22 mouse cellular contexts compared by ENCODE assay signal in the genomic region with DNA sequence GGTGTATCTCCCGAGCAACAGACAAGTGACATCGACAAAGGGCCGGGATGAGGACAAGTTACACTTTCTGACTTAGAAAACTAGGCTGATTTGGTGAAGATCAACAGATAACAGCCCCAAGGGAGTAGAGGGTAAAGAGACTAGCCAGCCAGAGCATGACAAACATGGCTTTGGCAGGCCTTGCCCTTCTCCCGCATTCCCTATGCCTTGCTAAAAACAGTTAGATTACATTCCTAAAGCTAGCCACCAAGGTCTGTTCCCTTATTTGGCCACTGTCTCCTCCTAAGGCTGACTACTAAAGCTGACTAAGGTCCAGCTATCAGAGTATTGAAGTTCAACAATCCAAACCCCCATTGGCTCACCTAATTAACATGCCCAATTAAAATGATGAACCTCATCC.
DNase-seq lines count a peak whose midpoint lies in the region; ATAC-seq and TF ChIP-seq lines count a peak whose summit lies in the region.
"Had no signal": no experiment of that assay in that cellular context is flagged by ENCODE, and none has a peak within 500 bp of the region (broad histone marks: within the 10 kb centered on the region; RNA-seq: fewer than 3 reads in every experiment).

No protein-coding gene starts in this region.

- H3K9ac ChIP-seq in heart, embryonic 13.5 days = no peak overlapping the region
- no peak overlapping the region for H3K9ac ChIP-seq in lung, embryonic 16.5 days (ENCODE audit: low read length)
- no peak overlapping the region for H3K9ac ChIP-seq in stomach, postnatal 0 days (ENCODE audit: low read length)
- H3K9ac ChIP-seq: embryonic facial prominence, embryonic 13.5 days; forebrain, postnatal 0 days; hindbrain, embryonic 12.5 days; liver, postnatal 0 days had no signal

- no peak for TF ChIP-seq CTCF in bone marrow macrophage, adult 2 months (IDR thresholded peaks at IDR 0.05; ENCODE audit: low read depth, low read length)
- no peak for TF ChIP-seq CTCF in stomach, postnatal 0 days (IDR thresholded peaks at IDR 0.05; ENCODE audit: low read depth)

- no peak for TF ChIP-seq EP300 in stomach, postnatal 0 days (optimal IDR thresholded peaks at IDR 0.05)

- peaks cover 13% of the 10 kb centered on the region for H3K36me3 ChIP-seq in heart, embryonic 13.5 days
- H3K36me3 ChIP-seq in lung, embryonic 16.5 days (ENCODE audit: control insufficient read depth, insufficient read depth, low read length) = no peaks in the 10 kb centered on the region
- H3K36me3 ChIP-seq in stomach, postnatal 0 days (ENCODE audit: control insufficient read depth, insufficient read depth, low read length) = no peaks in the 10 kb centered on the region

- H3K4me3 ChIP-seq in heart, embryonic 13.5 days = no peak overlapping the region
- no peak overlapping the region for H3K4me3 ChIP-seq in lung, embryonic 16.5 days (ENCODE audit: low read length)
- H3K4me3 ChIP-seq in bone marrow macrophage, adult 2 months (ENCODE audit: insufficient read depth, low read length) = no peak overlapping the region
- no peak overlapping the region for H3K4me3 ChIP-seq in stomach, postnatal 0 days (ENCODE audit: low read depth, low read length)
- H3K4me3 ChIP-seq: embryonic facial prominence, embryonic 13.5 days; hindbrain, embryonic 12.5 days had no signal

- peaks cover 29% of the 10 kb centered on the region for H3K4me1 ChIP-seq in heart, embryonic 13.5 days
- H3K4me1 ChIP-seq in lung, embryonic 16.5 days (replicated peaks; ENCODE audit: control insufficient read depth, insufficient read depth, low read length) = no peaks in the 10 kb centered on the region
- H3K4me1 ChIP-seq in bone marrow macrophage, adult 2 months (ENCODE audit: control insufficient read depth, insufficient read depth, low read length) = peaks cover 24% of the 10 kb centered on the region
- no peaks in the 10 kb centered on the region for H3K4me1 ChIP-seq in stomach, postnatal 0 days (replicated peaks; ENCODE audit: control insufficient read depth, insufficient read depth)
- H3K4me1 ChIP-seq: embryonic facial prominence, embryonic 13.5 days; hindbrain, embryonic 12.5 days had no signal

- 68% methylated on average over 4 of the region's 4 CpGs for WGBS in heart, embryonic 13.5 days
- 86% methylated on average over 4 of the region's 4 CpGs for WGBS in lung, embryonic 16.5 days
- WGBS in stomach, postnatal 0 days = 88% methylated on average over 4 of the region's 4 CpGs

- no peak overlapping the region for H3K4me2 ChIP-seq in heart, embryonic 13.5 days
- H3K4me2 ChIP-seq in lung, embryonic 16.5 days (ENCODE audit: low read depth, low read length) = no peak overlapping the region
- no peak overlapping the region for H3K4me2 ChIP-seq in stomach, postnatal 0 days (replicated peaks; ENCODE audit: low read depth)
- H3K4me2 ChIP-seq: embryonic facial prominence, embryonic 13.5 days; hindbrain, embryonic 12.5 days had no signal

- peak overlapping the region; percentile 34 for H3K27ac ChIP-seq in heart, embryonic 13.5 days (replicated peaks)
- H3K27ac ChIP-seq in lung, embryonic 16.5 days (ENCODE audit: low read length) = peak overlapping the region; percentile 10; the same call in 1 of the 2 replicates
- peak overlapping the region; percentile 76; the same call in 1 of the 2 replicates for H3K27ac ChIP-seq in bone marrow macrophage, adult 2 months (ENCODE audit: insufficient read depth, low read depth, low read length)
- peak overlapping the region; percentile 5; the same call in 1 of the 2 replicates for H3K27ac ChIP-seq in stomach, postnatal 0 days (replicated peaks)
- H3K27ac ChIP-seq: embryonic facial prominence, embryonic 13.5 days; hindbrain, embryonic 12.5 days; kidney, postnatal 0 days had no signal

- H3K9me3 ChIP-seq in heart, embryonic 13.5 days = no peaks in the 10 kb centered on the region
- H3K9me3 ChIP-seq in lung, embryonic 16.5 days (ENCODE audit: control insufficient read depth, low read length) = no peaks in the 10 kb centered on the region
- no peaks in the 10 kb centered on the region for H3K9me3 ChIP-seq in stomach, postnatal 0 days (ENCODE audit: control insufficient read depth, low read length)
- H3K9me3 ChIP-seq: embryonic facial prominence, embryonic 13.5 days; hindbrain, embryonic 12.5 days had no signal

- no peak for ATAC-seq in heart, embryonic 13.5 days (ENCODE audit: extremely low read depth, insufficient number of reproducible peaks, low FRiP score, low TSS enrichment)
- ATAC-seq in lung, embryonic 16.5 days (ENCODE audit: low read depth) = no peak
- ATAC-seq in stomach, postnatal 0 days (ENCODE audit: low FRiP score, low TSS enrichment) = no peak
- ATAC-seq: activated CD4-positive, CD25-positive, alpha-beta regulatory T cell, adult 4 months; forebrain, postnatal 0 days; liver, postnatal 0 days; midbrain, embryonic 16.5 days had no signal

- H3K27me3 ChIP-seq in heart, embryonic 13.5 days (replicated peaks) = no peaks in the 10 kb centered on the region; the same call in 1 of the 2 replicates
- no peaks in the 10 kb centered on the region for H3K27me3 ChIP-seq in lung, embryonic 16.5 days (ENCODE audit: control insufficient read depth, insufficient read depth, low read depth, low read length)
- no peaks in the 10 kb centered on the region for H3K27me3 ChIP-seq in stomach, postnatal 0 days (ENCODE audit: control insufficient read depth, insufficient read depth, low read length)
- H3K27me3 ChIP-seq: embryonic facial prominence, embryonic 13.5 days; hindbrain, embryonic 12.5 days had no signal

- no peak for DNase-seq in heart, postnatal 25 days (ENCODE audit: low spot score)
- no peak for DNase-seq in lung, postnatal 4 days
- DNase-seq in stomach, postnatal 0 days (ENCODE audit: low spot score) = no peak
- DNase-seq in layer of hippocampus, adult 8-10 months (ENCODE audit: low spot score in 2 of 2) = no peak
- DNase-seq: adrenal gland, postnatal 36 days; cerebellum, adult 9-11 months; forebrain, postnatal 0 days; kidney, adult 18-20 months; layer of hippocampus, postnatal 36 days; liver; liver, postnatal 0 days; lung, postnatal 36 days; right cerebral cortex, adult 18-20 months; thymus, postnatal 14 days had no signal

- intact Hi-C loops in heart, postnatal 25 days (cut with DNase I) = no loop called here

- TF ChIP-seq POLR2A in bone marrow macrophage, adult 2 months (IDR thresholded peaks at IDR 0.05; ENCODE audit: borderline replicate concordance, low read depth, low read length) = no peak

Comparison
In these comparisons a context has a peak if more than half of its experiments do, and no peak if none do; other contexts are left out.
1. H3K27ac ChIP-seq: peak in every context shown above with its lines; median percentile 76 in bone marrow macrophage, adult 2 months; 34 in heart, embryonic 13.5 days; 10 in lung, embryonic 16.5 days; 5 in stomach, postnatal 0 days.